Mouse (Mus musculus): ENCODE results near the gene Cenpm. TPM values are rescaled to one million over a fixed set of nuclear protein-coding genes. Genes with fewer than 3 reads are reported as not detected.
A peak's percentile ranks its signal among the peaks of the same experiment; 100 is the strongest.
"Not testable (repeated sequence)": the region's sequence is repeated elsewhere in the genome, so short reads cannot be mapped to it uniquely, and the experiment has no call there.

Cenpm gene
- total RNA-seq (2021): under 1 TPM in 1 of 2 experiments, not detected in 1; 0.75 TPM
- long read RNA-seq, experiment 1: 0 reads
- long read RNA-seq, experiment 2, partial matches to known transcripts: 1 of 2 reads
- long read RNA-seq, experiment 2, other reads (novel, unspliced or antisense): 0 of 2 reads

GRCm38 (mm10) chr15:82244115-82244804 is at the start of gene Cenpm:
TSS of gene Cenpm (minus strand) at chr15:82244748.
- DNase-seq: peak; percentile 89

DNA sequence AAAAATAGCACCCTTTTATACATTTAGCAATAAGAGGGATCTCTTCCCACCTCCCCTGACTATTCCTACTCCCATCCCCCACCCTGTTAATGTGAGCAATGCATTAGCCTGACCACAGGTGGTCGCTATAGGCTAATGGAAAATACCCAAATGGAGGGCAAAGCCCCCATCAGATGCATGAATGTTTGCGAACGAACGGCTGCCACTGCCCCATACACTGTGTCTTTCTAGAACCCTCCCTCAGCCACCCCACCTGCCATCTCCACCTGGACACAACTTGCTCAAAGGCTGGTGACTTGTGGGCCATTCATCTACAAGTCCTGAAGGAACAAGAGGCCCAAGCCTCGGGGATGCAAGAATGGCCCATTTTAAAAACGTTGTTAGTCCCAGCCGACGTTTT is 49.5 kb upstream of the Cenpm start:
- no peak for DNase-seq

DNA sequence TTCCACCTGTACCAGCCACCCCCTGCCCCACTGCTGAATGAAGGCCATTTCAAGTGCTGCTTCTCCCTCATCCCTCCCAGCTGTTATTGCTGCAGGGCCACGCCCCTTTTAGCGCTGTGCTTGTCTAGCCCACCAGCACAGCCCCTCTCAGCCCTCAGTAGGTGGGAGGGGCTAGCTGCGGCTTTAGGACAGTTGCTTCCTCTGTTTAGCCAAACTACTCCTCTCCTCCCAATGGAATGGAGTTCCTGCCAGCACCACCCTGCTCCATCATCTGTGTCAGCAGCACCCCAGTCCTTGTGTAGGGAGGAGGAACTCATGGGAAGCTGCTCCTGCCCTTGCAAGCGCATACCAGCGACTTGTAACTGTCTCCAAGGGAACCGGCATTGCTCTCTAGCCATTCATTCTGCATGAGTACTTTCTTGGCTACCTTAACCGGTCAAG is 48.7 kb upstream of the Cenpm start:
- DNase-seq: no peak

DNA sequence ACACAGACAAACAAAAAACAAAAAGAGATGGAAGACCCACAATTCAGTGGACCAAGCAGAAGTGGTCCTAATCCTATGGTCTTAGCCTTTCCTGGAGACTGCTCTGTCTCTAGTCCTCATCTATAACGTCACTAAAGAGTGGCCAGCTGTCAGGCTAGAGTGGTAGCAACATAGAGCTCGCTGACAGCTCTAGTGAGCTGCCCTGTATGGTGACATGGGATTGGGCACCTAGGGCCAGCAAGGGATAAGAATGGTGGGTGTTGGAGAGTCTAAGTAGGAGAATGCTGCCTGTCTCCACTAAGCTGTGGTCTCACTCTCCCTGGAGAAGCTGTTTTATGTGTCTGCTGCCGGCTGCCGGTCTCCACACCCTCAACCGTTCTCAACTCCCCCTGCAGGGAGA is 48.3 kb upstream of the Cenpm start:
- no peak for DNase-seq

- DNase-seq: no peak
Measured at GRCm38 (mm10) chr15:82290252-82290651, 45.7 kb upstream of the Cenpm start.

DNA sequence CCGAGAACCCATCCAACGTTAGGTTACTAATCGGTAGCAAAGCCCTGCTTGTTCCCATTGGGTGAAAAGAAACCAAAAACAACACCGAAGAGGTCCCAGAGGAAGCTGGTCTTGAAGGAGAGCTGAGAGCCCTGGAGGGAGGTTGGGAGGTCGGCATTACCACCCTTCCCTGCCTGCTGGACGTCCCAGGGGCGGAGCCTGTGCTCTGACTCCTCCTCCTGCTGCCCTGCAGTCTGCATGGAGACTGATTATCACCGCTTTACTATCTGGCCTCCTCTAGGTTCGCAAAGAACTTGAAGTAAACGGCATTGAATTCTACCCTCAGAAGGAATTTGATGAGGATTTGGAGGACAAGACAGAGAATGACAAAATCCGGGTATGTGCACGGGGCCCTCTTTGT is 41.6 kb upstream of the Cenpm start:
- DNase-seq: no peak

DNA sequence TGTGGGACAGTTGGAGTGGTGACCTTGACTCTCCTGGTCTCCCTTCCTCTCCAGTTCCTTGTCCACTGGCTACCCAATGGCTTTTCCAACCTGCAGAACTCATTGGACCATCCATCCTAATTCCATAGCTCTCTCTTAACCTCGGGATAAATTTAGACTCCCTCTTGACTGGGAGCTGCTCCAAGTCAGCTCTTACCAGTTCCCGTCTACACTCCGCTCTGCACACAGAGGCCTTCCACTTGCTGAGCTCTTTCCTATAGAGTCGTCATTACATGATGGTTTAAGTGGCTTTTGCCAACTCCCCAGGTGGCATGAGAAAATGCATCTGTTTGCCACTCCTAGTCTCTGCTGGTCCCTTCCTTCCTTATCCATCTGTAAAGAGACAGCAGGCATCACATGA is 36.1 kb upstream of the Cenpm start:
- DNase-seq: no peak

DNA sequence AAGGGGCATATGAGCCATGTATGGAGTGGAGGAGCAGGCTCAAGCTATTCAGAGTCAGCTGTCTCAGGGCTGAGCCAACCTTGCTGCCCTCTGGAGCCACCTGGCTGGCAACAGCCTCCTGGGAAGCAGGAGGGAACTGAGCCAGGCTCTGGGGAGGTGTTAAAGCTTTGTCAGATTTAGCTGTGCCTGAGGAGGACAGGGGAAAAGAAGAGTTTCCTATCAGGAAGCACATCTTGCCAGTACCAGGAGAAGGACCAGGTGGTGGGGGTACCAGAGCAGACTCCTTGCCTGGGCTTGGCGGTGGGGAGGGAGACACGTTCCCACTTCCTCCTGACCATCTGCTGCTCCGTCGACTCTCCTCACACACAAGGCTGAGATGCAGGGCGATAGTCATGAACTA is 33.0 kb upstream of the Cenpm start:
- DNase-seq: no peak

- no peak for DNase-seq
Measured at GRCm38 (mm10) chr15:82274927-82275901, 30.7 kb upstream of the Cenpm start.

GRCm38 (mm10) chr15:82274593-82274926 is 30.0 kb upstream of the Cenpm start, which contains the start of gene Sept3:
TSS of gene Sept3 (plus strand) at chr15:82274893.
- no peak for DNase-seq

GRCm38 (mm10) chr15:82272295-82272694 is 27.7 kb upstream of the Cenpm start:
- DNase-seq: no peak

DNA sequence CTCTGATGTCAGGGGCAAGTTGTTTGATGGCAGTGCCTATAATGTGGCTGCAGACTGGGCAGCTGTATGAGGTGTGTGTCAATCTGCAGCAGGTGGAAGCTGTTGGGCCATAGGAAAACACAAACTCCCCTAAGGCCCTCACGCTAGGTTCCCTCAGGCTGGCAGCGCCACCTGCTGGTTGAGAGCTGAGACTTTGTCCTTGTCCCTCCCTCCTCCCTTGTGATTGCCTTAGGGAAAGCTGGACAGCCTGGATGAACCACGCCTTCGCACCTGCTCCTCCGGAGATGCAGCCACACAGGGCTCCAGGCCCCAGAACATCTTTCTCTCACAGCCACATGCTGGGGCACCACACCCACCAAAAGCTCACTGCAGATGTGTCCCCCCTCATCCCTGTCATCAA is 26.7 kb upstream of the Cenpm start:
- no peak for DNase-seq

DNA sequence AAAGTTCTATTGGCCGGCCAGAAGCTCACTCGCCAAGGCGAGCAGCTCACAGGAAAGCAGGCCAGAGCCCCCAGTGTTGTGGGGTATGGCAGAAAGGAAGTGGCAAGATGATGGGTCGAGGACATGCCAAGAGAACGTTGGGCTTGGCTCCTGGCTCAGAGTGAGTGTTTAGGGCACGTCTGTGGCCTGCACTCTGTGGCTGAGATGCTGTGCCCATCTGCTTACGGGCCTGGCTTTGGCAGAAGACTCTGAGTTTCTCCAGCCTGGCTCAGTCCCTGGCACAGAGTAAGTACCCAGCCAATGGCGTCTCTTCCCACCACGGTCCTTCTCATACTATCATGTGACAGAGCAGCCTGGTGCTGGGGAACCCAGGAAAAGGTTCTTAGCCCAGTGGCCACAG is 24.2 kb upstream of the Cenpm start:
- DNase-seq: no peak

DNA sequence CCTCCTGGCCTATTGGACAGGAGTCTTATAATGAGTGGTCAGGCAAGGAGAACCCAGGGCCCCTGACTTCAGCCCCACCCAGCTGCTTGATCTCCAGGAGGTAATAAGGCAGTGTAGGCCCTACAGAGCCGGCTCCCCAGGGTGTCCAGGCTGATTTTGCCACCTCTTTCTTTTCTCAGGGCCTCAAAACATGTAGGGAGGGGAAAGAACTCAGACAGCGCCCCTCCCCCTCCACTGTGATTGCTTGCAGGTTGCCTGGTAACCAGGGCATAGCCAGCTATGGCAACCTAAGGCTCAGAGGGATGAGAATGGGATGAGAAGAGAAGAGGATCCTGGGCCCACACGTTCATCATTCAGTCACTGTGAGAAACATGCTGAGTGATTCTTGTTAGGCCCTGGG is 23.6 kb upstream of the Cenpm start:
- DNase-seq: no peak

DNA sequence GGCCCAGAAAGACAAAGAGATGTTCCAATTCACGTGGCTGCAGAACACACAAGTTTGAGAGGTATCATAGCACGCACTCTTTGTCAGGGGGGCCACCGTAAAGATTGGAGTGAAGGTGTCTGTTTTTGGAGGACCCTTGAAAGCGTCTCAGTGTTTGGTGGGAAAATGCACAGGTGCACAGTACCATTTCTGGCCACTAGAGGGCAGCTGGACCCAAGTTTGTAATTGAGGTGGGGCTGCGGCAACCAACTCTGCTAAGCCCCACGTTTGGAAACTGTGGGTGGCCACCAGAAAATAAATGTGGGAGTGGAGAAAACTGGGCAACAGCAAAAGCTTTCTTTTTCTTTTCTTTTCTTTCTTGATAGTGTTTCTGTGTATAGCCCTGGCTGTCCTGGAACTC is 21.8 kb upstream of the Cenpm start:
- DNase-seq: no peak

GRCm38 (mm10) chr15:82259510-82259909 is 15.0 kb upstream of the Cenpm start:
- no peak for DNase-seq

GRCm38 (mm10) chr15:82255944-82256383 is 11.4 kb upstream of the Cenpm start:
- DNase-seq: no peak

DNA sequence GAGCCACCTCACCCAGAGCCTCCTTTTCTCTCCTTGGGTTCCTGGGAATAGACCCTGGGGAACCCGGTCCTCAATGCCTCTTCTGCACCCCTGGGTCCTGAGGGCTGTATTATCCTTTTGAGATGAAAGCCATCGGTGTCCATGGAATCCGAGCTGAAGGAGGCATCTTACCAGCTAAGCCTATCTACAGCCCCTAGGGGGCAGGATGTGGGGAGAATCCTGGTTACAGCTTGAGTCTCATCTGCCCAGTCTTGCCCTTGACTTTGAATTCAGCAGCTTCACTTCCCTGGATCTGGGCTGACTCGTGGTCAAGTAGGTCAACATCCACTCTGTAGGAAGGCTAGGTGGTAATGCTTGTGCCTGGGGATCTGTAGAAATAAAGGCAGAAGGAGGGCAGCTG is 10.7 kb upstream of the Cenpm start:
- no peak for DNase-seq

GRCm38 (mm10) chr15:82252097-82252496 is 7.5 kb upstream of the Cenpm start, which contains the start of gene 1500009C09Rik:
TSS of gene 1500009C09Rik (plus strand) at chr15:82252397.
- no peak for DNase-seq

DNA sequence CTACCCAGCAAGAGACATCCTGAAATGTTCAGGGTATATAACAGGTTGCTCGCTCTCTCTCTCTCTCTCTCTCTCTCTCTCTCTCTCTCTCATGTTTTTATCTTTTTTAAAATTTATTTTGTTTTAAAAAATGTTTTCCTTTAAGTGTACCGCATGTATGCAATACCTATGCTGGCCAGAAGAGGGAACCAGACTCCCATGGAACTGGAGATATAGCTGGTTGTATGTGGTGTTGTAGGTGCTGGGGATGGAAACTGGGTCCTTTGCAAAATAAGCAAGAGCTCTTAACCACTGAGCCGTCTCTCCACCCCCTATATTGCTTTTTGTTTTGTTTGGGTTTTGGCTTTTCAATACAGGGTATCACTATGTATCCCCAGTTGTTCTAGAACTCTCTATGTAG is 7.0 kb upstream of the Cenpm start:
- no peak for DNase-seq

- no peak for DNase-seq
Measured at GRCm38 (mm10) chr15:82247131-82247776, 2.7 kb upstream of the Cenpm start.

DNA sequence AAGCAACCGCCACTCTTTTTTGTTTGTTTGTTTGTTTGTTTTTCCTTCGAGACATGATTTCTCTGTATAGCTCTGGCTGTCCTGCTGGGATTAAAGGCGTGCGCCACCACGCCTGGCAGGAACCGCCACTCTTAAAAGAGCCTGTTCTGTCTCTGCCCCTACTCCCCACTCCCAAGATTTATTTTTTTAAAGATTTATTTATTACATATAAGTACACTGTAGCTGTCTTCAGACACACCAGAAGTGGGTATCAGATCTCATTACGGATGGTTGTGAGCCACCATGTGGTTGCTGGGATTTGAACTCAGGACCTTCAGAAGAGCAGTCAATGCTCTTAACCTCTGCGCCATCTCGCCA is 235 bp upstream of the Cenpm start:
- not testable (repeated sequence) for DNase-seq

GRCm38 (mm10) chr15:82243742-82244114 is 820 bp downstream of the Cenpm start:
- no peak for DNase-seq

Data from gastrocnemius, postnatal 25 days (tissue).